Mouse (Mus musculus): ENCODE measurements around the gene Opa3. TPM values are rescaled to one million over a fixed set of nuclear protein-coding genes. Genes with fewer than 3 reads are reported as not detected.

Gene Opa3
- total RNA-seq (2021), result 10 to 100 TPM; 26.5 to 26.6 TPM
- long read RNA-seq, experiment 1, transcript Opa3-201 (2 exons, 3,366 nt), result major isoform, 23 of 41 reads
- long read RNA-seq, experiment 1, partial matches to known transcripts, result 0 of 41 reads
- long read RNA-seq, experiment 1, other reads (novel, unspliced or antisense), result 16 of 41 reads
- long read RNA-seq, experiment 2, transcript Opa3-201 (2 exons, 3,366 nt), result major isoform, 34 of 37 reads
- long read RNA-seq, experiment 2, partial matches to known transcripts, result 3 of 37 reads
- long read RNA-seq, experiment 2, other reads (novel, unspliced or antisense), result 0 of 37 reads

GRCm38 (mm10) chr7:19227883-19228792 is at the start of gene Opa3:
Gene Opa3 (plus strand): TSS chr7:19228334.
- peak; percentile 100 for DNase-seq

GRCm38 (mm10) chr7:19178443-19179092 is 49.6 kb upstream of the Opa3 start:
- DNase-seq, result peak; percentile 87

- DNase-seq, result peak; percentile 81
Observed at GRCm38 (mm10) chr7:19179173-19179572, 49.0 kb upstream of the Opa3 start.

- no peak for DNase-seq
Observed at GRCm38 (mm10) chr7:19179936-19180335, 48.2 kb upstream of the Opa3 start.

- DNase-seq, result peak; percentile 78
Observed at GRCm38 (mm10) chr7:19180862-19181429, 47.2 kb upstream of the Opa3 start.

- peak; percentile 30 for DNase-seq
Observed at GRCm38 (mm10) chr7:19184250-19184649, 43.9 kb upstream of the Opa3 start.

GRCm38 (mm10) chr7:19184758-19185157 is 43.4 kb upstream of the Opa3 start:
- DNase-seq, result peak; percentile 57

- DNase-seq, result no peak
Observed at GRCm38 (mm10) chr7:19194676-19195075, 33.5 kb upstream of the Opa3 start.

- peak; percentile 62 for DNase-seq
Observed at GRCm38 (mm10) chr7:19196676-19197075, 31.5 kb upstream of the Opa3 start.

GRCm38 (mm10) chr7:19197985-19198384 is 30.1 kb upstream of the Opa3 start:
- peak; percentile 66 for DNase-seq

GRCm38 (mm10) chr7:19201660-19202059 is 26.5 kb upstream of the Opa3 start:
- DNase-seq, result no peak

- DNase-seq, result no peak
Observed at GRCm38 (mm10) chr7:19202065-19202850, 25.9 kb upstream of the Opa3 start.

GRCm38 (mm10) chr7:19208201-19208910 is 19.8 kb upstream of the Opa3 start:
- DNase-seq, result no peak

- DNase-seq, result peak; percentile 76
Observed at GRCm38 (mm10) chr7:19208944-19209472, 19.1 kb upstream of the Opa3 start.

GRCm38 (mm10) chr7:19209494-19209893 is 18.6 kb upstream of the Opa3 start:
- DNase-seq, result peak; percentile 40

- no peak for DNase-seq
Observed at GRCm38 (mm10) chr7:19210010-19210409, 18.1 kb upstream of the Opa3 start.

- no peak for DNase-seq
Observed at GRCm38 (mm10) chr7:19211041-19211675, 17.0 kb upstream of the Opa3 start.

- peak; percentile 75 for DNase-seq
Observed at GRCm38 (mm10) chr7:19211996-19212755, 16.0 kb upstream of the Opa3 start, which contains the start of gene Gpr4. Gene Gpr4 (plus strand): TSS chr7:19212538.

GRCm38 (mm10) chr7:19213385-19213784 is 14.7 kb upstream of the Opa3 start:
- DNase-seq, result no peak
